Mouse (Mus musculus) kidney, postnatal 0 days (tissue): ENCODE measurements at regions not wholly inside any gene's neighbourhood (a gene's known extent, or its start where the extent isn't known, plus 50 kb on each side); places are given as distances from the start of the nearest gene placed in this dataset.

ENCODE experiments used
- ATAC-seq: fragments of 200-750 bp; cut with Nextera tagmentation; replicated peaks from 2 replicates; pipeline ENCODE4 v1.8.0; 2017; ENCODE audit warnings: low read depth, moderate number of reproducible peaks, moderate TSS enrichment, moderate library complexity; ENCODE audit not compliant: low FRiP score
- DNase-seq: peaks from one replicate; pipeline ENCODE4 v3.0.0-alpha.2; 2016; ENCODE audit warnings: low spot score
- H3K27ac ChIP-seq: fragments of 300-500 bp; sonication (generic); 2 replicates; pipeline ENCODE4 v1.5.1; 2014; ENCODE audit warnings: mild to moderate bottlenecking
- H3K27me3 ChIP-seq: fragments of 300-500 bp; sonication (generic); 2 replicates; pipeline ENCODE4 v1.6.1; 2014; ENCODE audit warnings: low read length, mixed read lengths; ENCODE audit not compliant: insufficient read depth
- H3K36me3 ChIP-seq: fragments of 300-500 bp; sonication (generic); 2 replicates; pipeline ENCODE4 v1.6.1; 2014; ENCODE audit warnings: low read length, mixed read lengths; ENCODE audit not compliant: insufficient read depth
- H3K4me1 ChIP-seq: fragments of 300-500 bp; sonication (generic); replicated peaks from 2 replicates; pipeline ENCODE4 v1.6.1; 2014; ENCODE audit warnings: antibody characterized with exemption, low read length, mixed read lengths; ENCODE audit not compliant: insufficient read depth
- H3K4me2 ChIP-seq: fragments of 300-500 bp; sonication (generic); 2 replicates; pipeline ENCODE4 v1.6.1; 2014; ENCODE audit warnings: mild to moderate bottlenecking, low read length, moderate library complexity, mixed read lengths
- H3K4me3 ChIP-seq: fragments of 300-500 bp; sonication (generic); replicated peaks from 2 replicates; pipeline ENCODE4 v1.5.1; 2014; ENCODE audit warnings: low read depth, low read length
- H3K9ac ChIP-seq: fragments of 300-500 bp; sonication (generic); 2 replicates; pipeline ENCODE4 v1.6.1; 2014; ENCODE audit warnings: low read depth, low read length
- H3K9me3 ChIP-seq: fragments of 300-500 bp; sonication (generic); replicated peaks from 2 replicates; pipeline ENCODE4 v1.6.1; 2016; ENCODE audit warnings: low read length, inconsistent platforms, mixed read lengths
- CTCF ChIP-seq: IDR thresholded peaks from 2 replicates; pipeline ENCODE4 v1.5.1; 2016; ENCODE audit warnings: antibody characterized with exemption, low read depth, mild to moderate bottlenecking, moderate library complexity
- WGBS: fragments of 180-500 bp; shearing (Covaris S2); extraction: QIAGEN DNeasy Blood & Tissue Kit; methylation state at CpG from one replicate; pipeline ENCODE4 v1.1.7; 2014; 5-methylcytosine and 5-hydroxymethylcytosine counted together

DNA sequence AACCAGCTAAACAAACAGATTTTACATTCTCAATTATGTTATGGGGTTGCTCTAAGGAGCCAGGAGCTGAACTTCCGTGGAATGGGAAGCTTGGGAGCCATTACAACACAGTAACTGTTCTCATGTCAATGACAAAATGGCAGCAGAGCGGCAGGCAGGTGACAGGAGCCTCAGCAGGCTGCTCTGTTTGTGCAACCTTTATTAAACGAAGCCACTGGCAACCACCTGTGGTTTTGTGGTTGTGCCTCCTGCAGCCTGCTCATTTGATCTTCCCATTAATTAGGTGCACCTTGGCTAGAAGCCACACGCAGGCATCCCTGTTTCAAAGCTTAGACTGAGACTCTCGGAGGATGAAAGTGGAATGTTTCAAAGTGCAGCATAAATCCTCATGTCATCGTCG lies 457.5 kb upstream of the Igfbp7 start:
- Histone ChIP-seq H3K36me3 (no peaks in the 10 kb centered on the region), H3K9me3 (no peaks in the 10 kb centered on the region), H3K27ac (no peak overlapping the region), H3K27me3 (no peaks in the 10 kb centered on the region), H3K4me3 (no peak overlapping the region), H3K4me1 (no peaks in the 10 kb centered on the region), H3K4me2 (no peak overlapping the region), H3K9ac (no peak overlapping the region)
- WGBS, result 55% methylated on average over 7 of the region's 7 CpGs
- ATAC-seq (no peak), DNase-seq (no peak)
- no peak for TF ChIP-seq CTCF

GRCm38 (mm10) chr5:77855191-77855590 lies 447.4 kb upstream of the Igfbp7 start:
- no peak overlapping the region for H3K4me2 ChIP-seq
- H3K4me3 ChIP-seq, result no peak overlapping the region
- no peak overlapping the region for H3K9ac ChIP-seq
- no peaks in the 10 kb centered on the region for H3K4me1 ChIP-seq
- ATAC-seq (no peak), DNase-seq (no peak)
- H3K27me3 ChIP-seq, result no peaks in the 10 kb centered on the region
- H3K27ac ChIP-seq, result no peak overlapping the region
- no peaks in the 10 kb centered on the region for H3K36me3 ChIP-seq
- WGBS, result 84% methylated on average over 6 of the region's 6 CpGs
- TF ChIP-seq CTCF, result no peak
- H3K9me3 ChIP-seq, result no peaks in the 10 kb centered on the region

DNA sequence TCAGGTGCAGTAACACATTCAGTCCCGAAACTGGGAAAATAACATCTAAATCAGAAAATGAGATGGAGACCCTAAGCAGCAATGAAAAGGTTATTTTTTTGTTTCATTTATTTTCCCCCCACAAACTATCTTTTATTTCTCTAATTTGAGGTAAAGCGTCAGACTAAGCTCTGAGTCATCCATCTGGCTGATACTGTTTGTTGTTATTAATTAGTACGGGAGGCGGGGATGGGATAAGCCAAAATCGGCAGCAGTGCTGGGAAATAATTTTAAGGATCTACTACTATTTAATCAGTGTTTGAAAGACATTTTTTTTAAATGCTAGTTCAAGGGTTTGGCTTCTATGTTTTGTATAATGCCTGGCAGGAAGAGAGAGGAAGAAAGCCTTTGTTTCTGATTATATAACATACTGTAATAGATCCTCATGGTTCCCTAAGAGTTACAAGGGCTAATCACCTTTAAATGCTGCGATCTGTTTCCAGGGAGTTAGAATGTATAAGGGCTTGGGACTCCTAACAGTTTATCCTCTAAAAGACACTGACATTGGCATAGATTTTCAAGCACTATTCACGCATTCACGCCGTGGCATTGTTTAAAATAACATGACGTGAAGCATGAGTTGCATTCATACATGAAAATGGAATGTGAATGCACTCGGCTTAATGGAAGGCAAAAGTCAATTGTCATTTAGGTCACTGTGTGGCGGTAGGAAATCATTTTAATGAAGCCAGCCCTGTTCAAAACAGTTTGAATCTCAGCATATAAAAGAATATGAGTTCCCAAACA lies 446.4 kb upstream of the Igfbp7 start:
- WGBS, result 84% methylated on average over 12 of the region's 12 CpGs

DNA sequence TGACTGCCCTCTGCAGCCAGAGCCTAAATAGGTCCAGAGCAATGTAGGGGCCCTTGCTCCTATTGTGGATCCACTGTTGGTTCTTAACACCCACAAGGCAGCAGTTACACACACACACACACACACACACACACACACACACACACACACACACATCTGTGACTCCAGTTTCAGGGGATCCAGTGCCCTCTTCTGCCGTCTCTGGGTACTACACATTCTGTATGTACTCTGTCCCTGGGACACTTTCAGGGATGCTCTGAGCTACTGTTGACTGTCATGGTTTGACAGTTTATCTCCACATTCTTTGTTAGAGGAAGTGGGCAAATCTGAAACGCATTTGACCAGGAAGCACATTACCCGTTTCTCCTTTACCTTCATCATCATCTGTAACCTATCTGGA lies 443.8 kb upstream of the Igfbp7 start:
- no peaks in the 10 kb centered on the region for H3K4me1 ChIP-seq
- no peak overlapping the region for H3K9ac ChIP-seq
- TF ChIP-seq CTCF, result no peak
- H3K36me3 ChIP-seq, result no peaks in the 10 kb centered on the region
- no peak for ATAC-seq
- H3K4me2 ChIP-seq, result no peak overlapping the region
- WGBS, result 95% methylated on average over 3 of the region's 3 CpGs
- no peaks in the 10 kb centered on the region for H3K9me3 ChIP-seq
- no peak overlapping the region for H3K27ac ChIP-seq
- H3K4me3 ChIP-seq, result no peak overlapping the region
- DNase-seq, result no peak
- H3K27me3 ChIP-seq, result no peaks in the 10 kb centered on the region

More for the DNA sequence above, 446.4 kb upstream of the Igfbp7 start:
- no peaks in the 10 kb centered on the region for H3K36me3 ChIP-seq
- H3K9me3 ChIP-seq, result no peaks in the 10 kb centered on the region
- H3K4me3 ChIP-seq, result no peak overlapping the region
- no peak for DNase-seq
- no peaks in the 10 kb centered on the region for H3K27me3 ChIP-seq
- no peak overlapping the region for H3K9ac ChIP-seq
- TF ChIP-seq CTCF, result no peak
- H3K27ac ChIP-seq, result no peak overlapping the region
- no peaks in the 10 kb centered on the region for H3K4me1 ChIP-seq
- ATAC-seq, result no peak
- no peak overlapping the region for H3K4me2 ChIP-seq

DNA sequence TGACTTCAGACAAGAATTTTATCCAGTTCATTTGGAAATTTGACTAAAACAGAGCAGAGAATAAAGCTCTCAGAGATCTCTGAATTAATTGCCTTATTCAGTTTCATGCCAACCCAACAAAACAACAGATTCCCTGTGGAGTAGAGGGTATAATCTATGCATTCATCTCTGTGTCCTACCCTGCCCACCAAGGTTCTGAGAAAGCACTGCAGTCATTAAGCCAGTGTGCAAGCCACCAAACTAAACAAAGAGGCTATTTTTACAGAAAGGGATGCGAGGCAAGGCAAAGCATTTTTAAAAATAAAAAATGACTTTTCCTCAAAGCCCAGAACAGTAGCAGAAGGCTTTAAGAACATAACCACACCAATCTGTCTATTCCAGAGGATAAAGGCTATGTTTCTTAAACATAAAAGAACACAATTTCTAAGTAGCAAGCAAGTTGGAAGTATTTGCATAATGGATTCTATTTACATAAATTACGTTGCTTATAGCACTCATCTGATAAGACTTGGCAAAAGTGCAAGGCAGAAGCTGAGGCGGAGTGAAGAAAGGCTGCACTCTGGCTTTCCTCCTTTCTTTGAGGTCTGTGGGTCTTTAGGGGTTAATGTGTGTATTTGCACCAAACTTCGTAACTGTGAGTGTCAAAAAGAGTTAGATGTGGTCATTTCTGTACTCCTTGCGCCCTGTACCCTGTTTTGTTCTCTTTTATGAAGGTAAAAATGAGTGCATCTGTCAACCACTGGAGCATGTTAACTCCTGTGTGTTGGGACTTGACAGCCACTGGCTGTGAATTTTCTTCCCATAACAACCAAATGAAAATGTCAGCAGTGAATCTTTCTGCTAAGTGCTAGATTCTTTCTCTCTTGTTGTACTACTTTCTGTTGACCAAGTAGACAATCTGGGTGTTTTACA lies 430.6 kb upstream of the Igfbp7 start:
- Histone ChIP-seq H3K27me3 (no peaks in the 10 kb centered on the region), H3K4me3 (no peak overlapping the region), H3K27ac (no peak overlapping the region), H3K9me3 (no peaks in the 10 kb centered on the region), H3K9ac (no peak overlapping the region), H3K4me1 (no peaks in the 10 kb centered on the region), H3K36me3 (no peaks in the 10 kb centered on the region), H3K4me2 (no peak overlapping the region)
- DNase-seq (peak; percentile 35), ATAC-seq (no peak)
- 35% methylated on average over 5 of the region's 5 CpGs for WGBS
- no peak for TF ChIP-seq CTCF

DNA sequence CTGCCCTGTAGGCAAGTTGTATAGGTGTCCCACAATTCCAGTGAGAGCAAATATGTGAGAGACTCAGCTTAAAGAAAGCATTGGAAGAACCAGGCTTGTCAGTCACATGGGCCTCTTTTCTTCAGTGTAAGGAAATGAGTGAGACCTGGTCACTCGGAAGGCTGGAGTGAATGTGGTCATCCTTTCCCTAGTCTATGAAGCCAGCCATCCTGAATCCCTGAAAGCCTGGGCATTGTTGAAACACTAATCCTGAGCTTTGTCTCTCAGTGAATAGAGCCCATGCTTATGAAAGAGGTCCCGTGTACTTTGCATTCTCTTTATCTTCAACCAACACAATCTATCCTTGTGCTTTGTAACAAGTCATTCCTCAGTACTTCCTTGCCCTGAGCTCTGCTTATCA lies 420.1 kb upstream of the Igfbp7 start:
- Histone ChIP-seq H3K4me1 (no peaks in the 10 kb centered on the region), H3K9ac (no peak overlapping the region), H3K27me3 (no peaks in the 10 kb centered on the region), H3K4me2 (no peak overlapping the region), H3K9me3 (no peaks in the 10 kb centered on the region), H3K36me3 (no peaks in the 10 kb centered on the region), H3K27ac (no peak overlapping the region), H3K4me3 (no peak overlapping the region)
- 93% methylated on average over 2 of the region's 2 CpGs for WGBS
- TF ChIP-seq CTCF, result no peak
- DNase-seq (no peak), ATAC-seq (no peak)
